Mouse (Mus musculus) heart, adult 9 months (tissue): ENCODE measurements around the gene Rras.

Source experiments
- DNase-seq, 2 experiments: peaks; one replicate each; pipeline ENCODE4 v3.0.0; 2022; ENCODE audit warnings: low spot score in 2 of 2

Gene Rras

DNA sequence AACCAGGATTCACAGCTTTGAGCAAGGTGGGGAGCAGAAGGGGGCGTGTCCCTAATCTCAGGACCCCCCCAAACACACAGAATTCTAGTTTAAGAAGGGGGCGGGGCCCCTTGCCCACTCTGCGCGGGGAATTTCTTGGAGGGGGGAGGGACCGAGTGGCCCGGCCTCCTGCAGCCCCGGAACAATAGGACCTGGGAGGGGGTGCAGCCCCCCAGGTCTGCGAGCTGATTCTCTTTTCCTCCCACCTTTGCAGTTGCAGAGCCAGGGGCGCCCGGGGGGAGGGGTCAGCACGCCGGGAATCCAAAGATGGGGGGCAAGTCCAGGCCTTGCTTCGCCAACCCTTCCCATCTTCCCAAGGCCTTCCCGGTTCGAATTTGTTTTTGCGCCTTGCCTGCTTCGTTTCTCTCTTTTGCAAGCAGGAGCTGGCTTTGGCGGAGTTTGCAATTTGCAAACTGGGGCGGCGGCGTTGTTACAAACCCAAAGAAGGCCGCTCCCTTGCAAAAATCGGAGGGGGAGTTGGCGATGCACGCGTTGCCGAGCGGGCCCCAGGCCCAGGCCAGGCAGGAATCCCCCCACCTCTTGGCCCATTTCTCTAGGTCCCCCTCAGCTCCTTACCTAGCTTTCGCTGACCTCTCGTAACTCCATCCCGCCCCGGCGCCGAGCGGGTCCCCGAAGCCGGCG lies 34.6 kb downstream of the Rras start:
- DNase-seq, result peak in 1 of 2 experiments; percentile 51

DNA sequence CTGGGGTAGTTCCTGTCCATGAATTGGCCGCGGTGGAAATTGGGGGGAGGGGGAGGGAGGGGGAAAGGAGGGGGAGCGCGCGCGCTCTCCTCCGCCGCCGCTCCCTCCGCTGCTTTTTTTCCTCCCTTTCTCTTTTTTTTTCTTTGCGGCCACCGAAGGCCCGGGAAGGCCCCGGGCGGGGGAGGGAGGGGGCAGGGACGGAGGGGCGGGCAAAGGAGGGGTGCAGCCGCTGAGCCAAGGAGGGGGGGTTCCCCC lies 35.0 kb downstream of the Rras start, which contains the start of gene Prr12:
Gene Prr12 (minus strand): TSS at position 20 of the 255 bp plus-strand sequence.
- DNase-seq, result no peak

DNA sequence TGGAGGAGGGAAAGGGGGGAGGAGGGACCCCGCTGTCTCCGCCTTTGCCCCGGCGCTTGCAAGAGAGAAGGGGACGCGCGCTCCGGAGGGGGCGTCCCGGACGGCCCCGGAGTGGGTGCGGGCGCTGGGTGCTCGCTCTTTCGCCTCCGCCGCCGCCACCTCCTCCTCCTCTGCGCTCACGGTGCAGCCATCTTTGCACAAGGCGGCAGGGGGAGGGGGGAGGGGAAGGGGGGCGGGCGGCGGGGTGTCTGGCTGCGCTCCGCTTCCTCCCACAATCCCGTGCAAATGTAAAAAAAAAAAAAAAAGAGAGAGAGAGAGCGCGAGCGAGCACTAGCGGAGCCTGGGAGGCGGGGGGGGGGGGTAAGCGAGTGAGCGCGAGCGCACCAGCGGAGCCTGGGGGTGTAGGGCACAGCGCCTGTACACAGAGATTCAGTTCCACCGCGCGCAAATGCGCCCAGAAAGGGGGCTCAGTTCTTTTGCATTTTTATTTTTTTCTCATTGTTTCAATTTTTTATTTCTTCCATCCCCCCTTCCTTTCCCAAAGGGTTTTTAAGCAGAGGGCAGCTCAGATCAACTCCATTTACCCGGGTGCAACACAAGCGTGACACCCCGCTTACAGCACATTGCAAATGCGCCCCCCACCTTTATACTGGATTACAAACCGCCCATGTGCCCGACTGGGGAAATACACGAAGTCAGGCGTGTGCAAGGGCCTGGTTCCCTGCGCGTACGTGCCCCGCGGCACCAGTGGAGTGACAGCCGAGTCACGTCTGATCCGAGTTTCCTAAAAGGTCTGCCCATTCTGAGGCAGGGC lies 35.6 kb downstream of the Rras start:
- DNase-seq, result peak; percentile 83

DNA sequence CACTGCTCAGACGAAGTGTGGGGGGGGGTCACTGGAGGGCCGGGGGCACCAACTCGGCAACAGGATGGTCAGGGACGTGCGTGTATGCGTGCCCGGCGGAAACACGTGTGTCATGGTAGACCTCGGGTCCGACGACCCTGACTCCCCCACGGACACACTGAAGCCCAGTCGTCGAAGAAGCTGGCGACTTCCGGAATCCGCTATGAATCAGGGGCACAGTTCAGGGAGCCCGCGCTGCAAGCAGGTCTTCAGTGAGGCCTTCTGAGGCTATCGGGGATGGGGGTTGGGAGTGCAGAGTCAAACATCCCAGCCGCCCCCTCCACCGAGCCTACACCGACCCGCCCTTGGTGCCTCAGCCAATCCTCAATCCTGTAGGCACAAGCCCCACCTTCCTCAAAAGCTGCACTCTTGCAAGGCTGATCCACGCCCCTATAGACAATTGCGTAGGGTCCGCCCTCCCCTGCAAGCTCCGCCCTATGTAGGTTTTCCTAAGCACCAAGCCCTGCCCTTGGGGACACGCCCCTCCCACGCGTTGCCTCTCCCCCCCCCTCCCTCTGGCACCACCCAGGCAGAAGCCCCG lies 36.3 kb downstream of the Rras start:
- peak; percentile 97 for DNase-seq

DNA sequence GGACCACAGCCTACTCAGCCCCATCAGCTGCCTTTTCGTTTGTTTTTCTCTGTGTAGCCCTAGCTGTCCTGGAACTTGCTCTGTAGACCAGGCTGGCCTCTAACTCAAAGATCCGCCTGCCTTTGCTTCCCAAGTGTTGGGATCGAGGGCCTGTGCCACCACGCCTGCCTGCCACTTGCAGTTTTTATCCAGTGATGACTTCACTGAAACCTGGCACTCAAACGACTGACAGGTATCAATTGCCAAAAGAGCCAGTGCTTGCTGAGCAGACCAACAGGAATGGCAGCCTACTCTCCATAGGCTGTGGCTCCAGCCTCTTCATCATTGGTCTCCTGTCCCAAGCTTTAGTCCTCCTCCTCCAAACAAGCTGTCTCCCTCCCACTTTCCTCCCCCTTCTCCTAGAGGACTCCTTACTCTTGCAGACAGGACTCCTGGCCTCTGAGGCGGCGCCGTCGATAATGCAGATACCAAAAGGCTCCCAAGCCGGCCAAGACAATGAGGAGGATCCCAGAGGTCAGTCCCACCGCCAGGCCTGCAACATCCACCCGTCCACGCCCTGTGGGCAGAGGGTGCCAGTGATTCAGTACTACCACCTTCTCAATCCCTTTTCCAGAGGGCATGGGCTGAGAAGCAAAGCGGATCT lies 38.7 kb downstream of the Rras start:
- DNase-seq, result no peak

DNA sequence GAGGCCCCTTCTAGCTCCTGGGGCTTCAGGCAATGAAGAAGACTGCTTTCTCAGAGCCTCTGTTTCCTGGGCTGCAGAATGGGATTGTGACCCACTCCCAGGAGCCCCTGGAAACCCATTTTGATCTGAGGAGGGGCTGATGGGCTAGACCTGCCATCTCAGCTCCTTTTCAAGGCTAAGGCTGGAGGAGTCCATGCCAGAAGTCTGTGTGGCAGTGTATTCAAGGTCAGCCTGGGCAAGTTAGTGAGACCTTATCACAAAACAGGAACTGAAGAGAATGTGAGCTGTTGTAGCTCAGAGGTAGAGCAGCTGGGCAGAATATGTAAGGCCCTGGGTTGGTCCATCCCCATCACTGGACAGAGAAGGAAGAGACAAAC lies 39.2 kb downstream of the Rras start:
- no peak for DNase-seq

DNA sequence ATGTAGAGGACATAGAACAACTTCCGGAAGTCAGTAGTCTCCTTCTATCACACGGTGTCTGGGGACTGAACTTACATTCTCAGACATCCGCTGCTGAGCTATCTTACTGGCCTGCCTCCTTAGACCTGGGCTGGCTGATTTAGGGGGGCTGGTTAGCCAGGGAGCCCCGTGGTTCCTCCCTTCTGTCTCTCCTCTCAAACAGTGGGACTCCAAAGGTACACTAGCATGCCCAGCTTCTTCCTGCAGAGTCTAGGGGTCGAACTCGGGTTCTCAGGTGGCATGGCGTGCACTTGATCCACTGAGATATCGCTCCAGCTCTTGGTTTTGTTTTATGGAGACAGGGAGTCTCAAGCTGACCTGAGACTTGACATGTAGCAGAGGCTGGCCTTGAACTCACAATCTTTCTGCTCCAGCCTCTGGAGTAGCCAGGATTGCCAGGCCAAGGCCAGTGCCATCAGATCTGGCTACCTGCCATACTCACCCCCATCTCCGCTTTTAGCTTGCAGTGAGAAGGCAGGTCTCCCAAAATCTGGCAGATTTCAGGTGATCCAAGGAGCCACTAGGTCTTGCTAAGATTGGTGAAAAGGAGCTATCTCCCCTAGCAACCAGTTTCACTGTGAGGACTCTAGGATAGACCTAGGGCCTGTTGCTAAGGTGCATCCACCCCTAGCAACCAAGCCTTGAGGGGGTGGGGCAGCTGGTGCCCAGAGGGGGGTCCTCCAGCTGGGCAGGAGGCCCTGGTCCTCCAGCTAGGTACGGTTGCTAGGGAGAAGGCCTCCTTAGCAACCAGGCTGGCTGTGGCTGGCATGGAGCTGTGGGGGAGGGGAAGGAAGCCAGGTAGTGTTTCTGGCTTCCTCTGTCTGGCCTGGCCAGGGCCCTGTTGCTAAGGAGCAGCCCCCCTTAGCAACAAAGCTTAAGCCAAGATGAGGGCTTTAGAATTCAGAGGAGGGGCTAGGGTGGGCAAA lies 41.1 kb downstream of the Rras start:
- no peak for DNase-seq

DNA sequence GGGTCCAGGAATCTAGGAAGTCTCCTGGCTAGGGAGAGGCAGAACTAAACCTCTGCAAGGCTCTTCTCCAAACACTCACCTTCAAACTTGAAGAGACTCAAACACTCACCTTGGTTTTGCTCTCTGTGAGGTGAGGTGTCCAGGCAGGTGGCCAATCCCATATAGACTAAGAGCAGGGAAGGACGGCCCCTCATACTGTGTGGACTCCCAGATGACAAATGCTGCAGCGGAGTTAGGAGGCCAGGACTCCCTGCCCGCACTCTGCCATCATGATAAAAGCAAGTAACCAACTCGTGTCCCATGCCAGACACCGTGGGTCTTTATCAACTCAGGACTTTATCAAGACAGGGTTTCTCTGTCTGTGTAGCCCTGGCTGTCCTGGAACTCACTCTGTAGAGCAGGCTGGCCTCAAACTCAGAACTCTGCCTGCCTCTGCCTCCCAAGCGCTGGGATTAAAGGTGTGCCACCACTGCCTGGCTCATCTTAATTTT lies 42.9 kb downstream of the Rras start:
- no peak for DNase-seq

DNA sequence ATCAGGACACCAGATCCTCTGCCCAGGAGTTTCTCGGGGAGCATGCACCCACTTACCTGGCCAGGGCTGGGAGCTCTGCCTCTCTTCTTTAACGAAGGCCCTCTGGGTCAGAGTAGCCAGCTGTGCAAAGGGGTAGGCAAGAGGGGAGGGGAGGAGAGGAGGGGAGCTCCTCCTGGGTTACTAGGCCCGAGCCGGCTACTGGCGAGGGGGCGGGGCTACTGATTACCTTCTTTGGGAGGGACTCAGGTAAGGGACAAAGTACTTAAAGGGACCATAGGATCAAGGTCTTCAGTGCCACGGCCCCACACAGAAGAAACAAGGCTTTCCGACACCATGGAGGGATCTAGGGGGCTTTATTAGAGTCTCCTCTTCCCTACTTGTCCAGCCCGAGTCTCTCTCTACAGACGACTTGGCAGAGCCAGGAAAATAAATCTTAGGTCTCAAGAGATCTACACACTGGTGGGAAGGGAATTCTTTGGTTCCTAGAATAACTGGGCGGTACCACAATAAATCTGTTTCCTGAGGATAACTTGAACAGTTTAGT lies 43.8 kb downstream of the Rras start:
- DNase-seq, result no peak

DNA sequence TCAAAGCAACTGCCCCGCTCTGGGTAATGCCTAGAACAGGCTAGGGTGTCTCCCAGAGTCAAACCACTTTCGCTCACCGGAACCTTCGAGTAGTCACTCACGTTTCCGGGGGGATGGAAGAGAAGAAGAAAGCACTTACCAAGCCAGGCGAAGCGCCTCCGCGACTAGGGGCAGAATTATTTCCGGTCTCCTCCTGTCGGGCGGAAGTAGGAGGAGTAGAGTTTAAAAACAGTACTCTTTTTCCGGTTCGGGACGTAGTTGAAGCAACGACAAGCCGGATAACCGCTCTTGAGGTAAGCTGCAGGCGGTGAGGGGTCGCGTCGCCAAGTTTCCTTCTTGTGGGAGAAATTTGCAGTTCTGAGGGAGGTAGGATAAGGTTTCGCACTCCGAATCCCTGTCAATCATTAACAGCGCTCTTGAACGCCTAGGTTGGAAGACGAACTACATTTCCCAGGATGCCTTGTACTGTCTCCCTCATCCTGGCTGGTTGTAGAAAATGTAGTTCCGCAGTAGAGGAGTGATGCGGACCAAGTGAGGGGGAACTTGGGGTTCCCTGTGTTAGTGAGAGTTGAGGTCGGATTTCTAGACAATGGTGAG lies 44.6 kb downstream of the Rras start, which contains the start of the genes Nosip and Prrg2:
Gene Nosip (plus strand): TSS at position 191 of the 597 bp plus-strand sequence.
Gene Prrg2 (minus strand): TSS at position 439 of the 597 bp plus-strand sequence.
- peak; percentile 93 to 96 for DNase-seq

DNA sequence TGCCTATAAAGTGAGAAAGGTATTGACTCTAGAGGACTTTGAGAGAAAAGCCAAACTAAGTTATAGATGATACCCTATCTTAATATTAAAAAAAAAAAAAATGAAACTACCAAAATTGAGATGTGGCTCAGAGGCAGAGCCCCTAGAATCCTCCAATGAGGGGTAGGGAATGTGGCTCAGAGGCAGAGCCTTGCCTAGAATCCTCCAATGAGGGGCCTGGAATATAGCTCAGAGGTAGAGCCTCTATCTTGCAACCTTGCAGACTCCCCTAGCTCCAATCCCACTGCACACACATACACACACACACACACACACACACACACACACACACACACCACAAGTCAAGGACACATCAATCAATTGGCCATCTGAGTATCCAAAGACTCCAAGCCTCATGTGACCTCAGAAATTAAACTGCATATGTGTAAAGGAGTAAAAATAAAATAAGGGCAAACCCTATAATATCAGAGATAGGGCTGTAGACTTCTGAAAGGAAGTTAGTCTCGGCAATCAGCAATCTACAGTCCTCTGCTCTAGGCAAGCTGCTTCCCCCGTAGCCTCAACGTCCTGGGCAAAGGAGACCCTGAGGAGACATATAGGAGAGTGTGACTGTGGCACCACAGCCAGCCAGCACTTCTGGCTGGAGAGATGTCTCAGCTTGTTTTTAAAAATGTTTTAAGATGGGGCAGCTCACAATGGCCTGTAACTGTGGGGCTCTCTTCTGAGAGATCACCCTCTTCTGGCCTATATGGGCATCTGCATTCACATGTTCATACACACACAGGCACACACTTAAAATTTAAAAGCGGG lies 49.6 kb downstream of the Rras start:
- DNase-seq, result no peak

DNA sequence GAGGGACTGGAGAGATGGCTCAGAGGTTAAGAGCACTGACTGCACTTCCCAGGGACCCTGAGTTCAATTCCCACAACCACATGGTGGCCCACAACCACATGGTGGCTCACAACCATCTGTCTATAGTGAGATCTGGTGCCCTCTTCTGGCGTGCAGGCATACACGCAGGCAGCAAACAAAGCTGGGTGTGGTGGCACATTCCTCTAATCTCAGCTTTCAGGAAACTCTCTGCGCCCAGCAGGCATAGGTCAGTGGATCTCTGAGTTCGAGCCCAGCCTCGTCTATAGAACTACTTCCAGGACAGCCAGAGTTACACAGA lies 50.2 kb downstream of the Rras start:
- peak in 1 of 2 experiments; percentile 46 for DNase-seq

DNA sequence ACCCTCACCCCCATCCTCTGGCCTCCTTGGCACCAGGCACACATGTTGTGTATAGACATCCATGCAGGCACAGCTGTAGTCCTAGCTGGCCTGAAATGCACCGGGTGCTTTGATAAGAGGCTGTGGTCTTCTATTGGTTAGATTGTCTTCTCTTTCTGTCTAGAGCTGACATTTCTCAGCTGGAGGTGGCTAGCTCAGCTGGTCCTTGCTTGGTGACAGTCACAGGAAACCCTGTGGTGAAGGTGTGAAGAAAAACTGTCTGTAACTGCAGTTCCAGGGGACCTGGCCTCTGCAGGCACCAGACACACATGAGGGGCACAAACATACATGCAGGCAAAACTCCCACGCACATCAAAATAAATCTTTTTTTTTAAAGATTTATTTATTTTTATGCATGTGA lies 51.9 kb downstream of the Rras start:
- no peak for DNase-seq
